Mouse (Mus musculus): Measurements from ENCODE around the gene Wdr13. TPM values are rescaled to one million over a fixed set of nuclear protein-coding genes. Genes with fewer than 3 reads are reported as not detected.
A peak's percentile ranks its signal among the peaks of the same experiment; 100 is the strongest.

Gene Wdr13
- polyA plus RNA-seq, 1 experiment, result 59.1 TPM

- H3K4me1 ChIP-seq (ENCODE audit: control insufficient read depth, insufficient read depth, low read length), result no peaks in the 10 kb centered on the region; the same call in 1 of the 2 replicates
- no peak for TF ChIP-seq POLR2A (IDR thresholded peaks at IDR 0.05; ENCODE audit: borderline replicate concordance, low read depth, low read length)
- TF ChIP-seq CTCF (IDR thresholded peaks at IDR 0.05; ENCODE audit: low read depth, low read length), result no peak
- peak within 1 kb of the TSS; percentile 92 for H3K4me3 ChIP-seq (ENCODE audit: insufficient read depth, low read length)
These were observed 12.7 kb upstream of the Wdr13 start, which contains the start of gene Rbm3 for GRCm38 (mm10) chrX:8145153-8145991. Rbm3 (minus strand) TSS chrX:8145880.

GRCm38 (mm10) chrX:8143750-8144149 lies 11.1 kb upstream of the Wdr13 start:
- Histone ChIP-seq H3K4me3 (ENCODE audit: insufficient read depth, low read length) (peak overlapping the region; percentile 92), H3K27ac (ENCODE audit: insufficient read depth, low read depth, low read length) (no peak overlapping the region), H3K4me1 (ENCODE audit: control insufficient read depth, insufficient read depth, low read length) (no peaks in the 10 kb centered on the region; the same call in 1 of the 2 replicates)
- no peak for TF ChIP-seq CTCF (IDR thresholded peaks at IDR 0.05; ENCODE audit: low read depth, low read length)
- TF ChIP-seq POLR2A (IDR thresholded peaks at IDR 0.05; ENCODE audit: borderline replicate concordance, low read depth, low read length), result no peak

More at GRCm38 (mm10) chrX:8145153-8145991, 12.7 kb upstream of the Wdr13 start, which contains the start of gene Rbm3:
- peak within 1 kb of the TSS; percentile 98 for H3K27ac ChIP-seq (ENCODE audit: insufficient read depth, low read depth, low read length)

GRCm38 (mm10) chrX:8142948-8143347 lies 10.3 kb upstream of the Wdr13 start:
- H3K4me1 ChIP-seq (ENCODE audit: control insufficient read depth, insufficient read depth, low read length), result no peaks in the 10 kb centered on the region; the same call in 1 of the 2 replicates
- H3K27ac ChIP-seq (ENCODE audit: insufficient read depth, low read depth, low read length), result no peak overlapping the region
- H3K4me3 ChIP-seq (ENCODE audit: insufficient read depth, low read length), result no peak overlapping the region
- TF ChIP-seq CTCF (IDR thresholded peaks at IDR 0.05; ENCODE audit: low read depth, low read length) (no peak), POLR2A (IDR thresholded peaks at IDR 0.05; ENCODE audit: borderline replicate concordance, low read depth, low read length) (no peak)

GRCm38 (mm10) chrX:8141058-8141457 lies 8.4 kb upstream of the Wdr13 start:
- Histone ChIP-seq H3K4me1 (ENCODE audit: control insufficient read depth, insufficient read depth, low read length) (peaks cover 4% of the 10 kb centered on the region), H3K4me3 (ENCODE audit: insufficient read depth, low read length) (no peak overlapping the region), H3K27ac (ENCODE audit: insufficient read depth, low read depth, low read length) (no peak overlapping the region)
- TF ChIP-seq CTCF (IDR thresholded peaks at IDR 0.05; ENCODE audit: low read depth, low read length), result no peak
- TF ChIP-seq POLR2A (IDR thresholded peaks at IDR 0.05; ENCODE audit: borderline replicate concordance, low read depth, low read length), result no peak

- no peak overlapping the region for H3K4me3 ChIP-seq (ENCODE audit: insufficient read depth, low read length)
- peaks cover 7% of the 10 kb centered on the region for H3K4me1 ChIP-seq (ENCODE audit: control insufficient read depth, insufficient read depth, low read length)
- no peak overlapping the region for H3K27ac ChIP-seq (ENCODE audit: insufficient read depth, low read depth, low read length)
- TF ChIP-seq POLR2A (IDR thresholded peaks at IDR 0.05; ENCODE audit: borderline replicate concordance, low read depth, low read length) (no peak), CTCF (IDR thresholded peaks at IDR 0.05; ENCODE audit: low read depth, low read length) (no peak)
These were observed 7.8 kb upstream of the Wdr13 start for GRCm38 (mm10) chrX:8140446-8140845.

GRCm38 (mm10) chrX:8139480-8139879 lies 6.8 kb upstream of the Wdr13 start:
- no peak overlapping the region for H3K27ac ChIP-seq (ENCODE audit: insufficient read depth, low read depth, low read length)
- TF ChIP-seq CTCF (IDR thresholded peaks at IDR 0.05; ENCODE audit: low read depth, low read length) (no peak), POLR2A (IDR thresholded peaks at IDR 0.05; ENCODE audit: borderline replicate concordance, low read depth, low read length) (no peak)
- peaks cover 7% of the 10 kb centered on the region for H3K4me1 ChIP-seq (ENCODE audit: control insufficient read depth, insufficient read depth, low read length)
- no peak overlapping the region for H3K4me3 ChIP-seq (ENCODE audit: insufficient read depth, low read length)

GRCm38 (mm10) chrX:8135886-8136285 lies 3.2 kb upstream of the Wdr13 start:
- H3K4me1 ChIP-seq (ENCODE audit: control insufficient read depth, insufficient read depth, low read length), result peaks cover 7% of the 10 kb centered on the region
- H3K4me3 ChIP-seq (ENCODE audit: insufficient read depth, low read length), result no peak overlapping the region
- 0 out of 2 replicates have a peak overlapping the region, but pooled peaks have one; percentile 2 for H3K27ac ChIP-seq (ENCODE audit: insufficient read depth, low read depth, low read length)
- TF ChIP-seq POLR2A (IDR thresholded peaks at IDR 0.05; ENCODE audit: borderline replicate concordance, low read depth, low read length), result no peak
- TF ChIP-seq CTCF (IDR thresholded peaks at IDR 0.05; ENCODE audit: low read depth, low read length), result no peak

- Histone ChIP-seq H3K4me3 (ENCODE audit: insufficient read depth, low read length) (peak overlapping the region; percentile 53), H3K27ac (ENCODE audit: insufficient read depth, low read depth, low read length) (peak overlapping the region; percentile 44)
- no peak for TF ChIP-seq CTCF (IDR thresholded peaks at IDR 0.05; ENCODE audit: low read depth, low read length)
- no peak for TF ChIP-seq POLR2A (IDR thresholded peaks at IDR 0.05; ENCODE audit: borderline replicate concordance, low read depth, low read length)
These were observed 1.3 kb downstream of the Wdr13 start for GRCm38 (mm10) chrX:8131393-8131792.

GRCm38 (mm10) chrX:8125235-8125634 lies 7.5 kb downstream of the Wdr13 start:
- Histone ChIP-seq H3K4me1 (ENCODE audit: control insufficient read depth, insufficient read depth, low read length) (no peaks in the 10 kb centered on the region), H3K4me3 (ENCODE audit: insufficient read depth, low read length) (no peak overlapping the region), H3K27ac (ENCODE audit: insufficient read depth, low read depth, low read length) (no peak overlapping the region)
- TF ChIP-seq POLR2A (IDR thresholded peaks at IDR 0.05; ENCODE audit: borderline replicate concordance, low read depth, low read length) (no peak), CTCF (IDR thresholded peaks at IDR 0.05; ENCODE audit: low read depth, low read length) (0 out of 2 replicates have a peak, but pooled peaks have one; percentile 6)

More at GRCm38 (mm10) chrX:8131393-8131792, 1.3 kb downstream of the Wdr13 start:
- H3K4me1 ChIP-seq (ENCODE audit: control insufficient read depth, insufficient read depth, low read length), result peaks cover 4% of the 10 kb centered on the region
